Mouse (Mus musculus): Measurements from ENCODE around the gene Dcakd. TPM values are rescaled to one million over a fixed set of nuclear protein-coding genes. Genes with fewer than 3 reads are reported as not detected.
"Not testable (repeated sequence)": the region's sequence is repeated elsewhere in the genome, so short reads cannot be mapped to it uniquely, and the experiment has no call there.

The Dcakd gene
- polyA plus RNA-seq, 1 experiment from 2014 or later, result 182 TPM

- Histone ChIP-seq H3K4me1 (peaks cover 34% of the 10 kb centered on the region), H3K9me3 (replicated peaks) (no peaks in the 10 kb centered on the region), H3K36me3 (ENCODE audit: poor library complexity, severe bottlenecking) (peaks cover 9% of the 10 kb centered on the region), H3K4me3 (peak overlapping the region; percentile 39), H3K4me2 (peak overlapping the region; percentile 69), H3K9ac (peak overlapping the region; percentile 60), H3K27ac (no peak overlapping the region), H3K27me3 (peaks cover 45% of the 10 kb centered on the region)
- ATAC-seq, result no peak
- WGBS, result 6% methylated on average over 28 of the region's 28 CpGs
These were observed 38.4 kb downstream of the Dcakd start for GRCm38 (mm10) chr11:102989641-102990151.

GRCm38 (mm10) chr11:102985160-102985559 lies 43.0 kb downstream of the Dcakd start:
- H3K9me3 ChIP-seq (replicated peaks), result no peaks in the 10 kb centered on the region
- no peak for ATAC-seq
- H3K4me3 ChIP-seq, result no peak overlapping the region
- H3K4me1 ChIP-seq, result peaks cover 15% of the 10 kb centered on the region
- peaks cover 26% of the 10 kb centered on the region for H3K27me3 ChIP-seq
- H3K36me3 ChIP-seq (ENCODE audit: poor library complexity, severe bottlenecking), result no peaks in the 10 kb centered on the region
- H3K27ac ChIP-seq, result no peak overlapping the region
- H3K9ac ChIP-seq, result no peak overlapping the region
- WGBS, result 51% methylated on average over 6 of the region's 6 CpGs
- no peak overlapping the region for H3K4me2 ChIP-seq

- Histone ChIP-seq H3K27me3 (peaks cover 20% of the 10 kb centered on the region), H3K9me3 (replicated peaks) (no peaks in the 10 kb centered on the region), H3K27ac (no peak overlapping the region), H3K4me2 (no peak overlapping the region), H3K9ac (no peak overlapping the region), H3K4me1 (peaks cover 10% of the 10 kb centered on the region), H3K36me3 (ENCODE audit: poor library complexity, severe bottlenecking) (no peaks in the 10 kb centered on the region), H3K4me3 (no peak overlapping the region)
- ATAC-seq, result no peak
- 52% methylated on average over 4 of the region's 4 CpGs for WGBS
These were observed 43.5 kb downstream of the Dcakd start for GRCm38 (mm10) chr11:102984615-102985014.

GRCm38 (mm10) chr11:102984086-102984485 lies 44.0 kb downstream of the Dcakd start:
- WGBS, result 93% methylated on average over 9 of the region's 9 CpGs

GRCm38 (mm10) chr11:102981151-102981890 lies 46.8 kb downstream of the Dcakd start:
- H3K4me2 ChIP-seq, result no peak overlapping the region
- WGBS, result 70% methylated on average over 10 of the region's 10 CpGs
- ATAC-seq, result no peak

More at GRCm38 (mm10) chr11:102984086-102984485, 44.0 kb downstream of the Dcakd start:
- Histone ChIP-seq H3K27ac (no peak overlapping the region), H3K36me3 (ENCODE audit: poor library complexity, severe bottlenecking) (no peaks in the 10 kb centered on the region), H3K27me3 (peaks cover 15% of the 10 kb centered on the region), H3K9ac (no peak overlapping the region), H3K4me2 (no peak overlapping the region), H3K9me3 (replicated peaks) (no peaks in the 10 kb centered on the region), H3K4me3 (no peak overlapping the region), H3K4me1 (peaks cover 9% of the 10 kb centered on the region; the same call in 1 of the 2 replicates)
- ATAC-seq, result no peak

GRCm38 (mm10) chr11:102978052-102978666 lies 50.0 kb downstream of the Dcakd start:
- no peak for ATAC-seq
- no peak overlapping the region for H3K4me3 ChIP-seq
- 51% methylated on average over 6 of the region's 6 CpGs for WGBS
- H3K27me3 ChIP-seq, result peaks cover 3% of the 10 kb centered on the region; the same call in 1 of the 2 replicates
- no peak overlapping the region for H3K27ac ChIP-seq
- no peaks in the 10 kb centered on the region; the same call in 1 of the 2 replicates for H3K4me1 ChIP-seq
- no peaks in the 10 kb centered on the region for H3K36me3 ChIP-seq (ENCODE audit: poor library complexity, severe bottlenecking)
- H3K4me2 ChIP-seq, result no peak overlapping the region
- no peak overlapping the region for H3K9ac ChIP-seq
- H3K9me3 ChIP-seq (replicated peaks), result no peaks in the 10 kb centered on the region

More at GRCm38 (mm10) chr11:102981151-102981890, 46.8 kb downstream of the Dcakd start:
- H3K4me1 ChIP-seq, result peaks cover 9% of the 10 kb centered on the region; the same call in 1 of the 2 replicates
- no peaks in the 10 kb centered on the region for H3K9me3 ChIP-seq (replicated peaks)
- no peak overlapping the region for H3K9ac ChIP-seq
- H3K27ac ChIP-seq, result no peak overlapping the region
- no peak overlapping the region for H3K4me3 ChIP-seq
- H3K27me3 ChIP-seq, result peaks cover 3% of the 10 kb centered on the region; the same call in 1 of the 2 replicates
- no peaks in the 10 kb centered on the region for H3K36me3 ChIP-seq (ENCODE audit: poor library complexity, severe bottlenecking)

GRCm38 (mm10) chr11:102975966-102976365 lies 52.2 kb downstream of the Dcakd start:
- WGBS, result 82% methylated on average over 9 of the region's 9 CpGs

GRCm38 (mm10) chr11:102972326-102972725 lies 55.8 kb downstream of the Dcakd start:
- 70% methylated on average over 1 of the region's 1 CpGs for WGBS
- no peaks in the 10 kb centered on the region for H3K4me1 ChIP-seq
- H3K9me3 ChIP-seq (replicated peaks), result no peaks in the 10 kb centered on the region
- H3K4me3 ChIP-seq, result no peak overlapping the region
- H3K4me2 ChIP-seq, result no peak overlapping the region
- no peak overlapping the region for H3K9ac ChIP-seq
- H3K27ac ChIP-seq, result no peak overlapping the region
- 0 out of 2 replicates have a peak, but pooled peaks cover 11% of the 10 kb centered on the region for H3K27me3 ChIP-seq
- H3K36me3 ChIP-seq (ENCODE audit: poor library complexity, severe bottlenecking), result no peaks in the 10 kb centered on the region
- no peak for ATAC-seq

More at GRCm38 (mm10) chr11:102975966-102976365, 52.2 kb downstream of the Dcakd start:
- not testable (repeated sequence) for H3K9me3 ChIP-seq (replicated peaks); ATAC-seq; H3K4me1 ChIP-seq; H3K9ac ChIP-seq; H3K27me3 ChIP-seq; H3K36me3 ChIP-seq (ENCODE audit: poor library complexity, severe bottlenecking); H3K4me2 ChIP-seq; H3K27ac ChIP-seq; H3K4me3 ChIP-seq

GRCm38 (mm10) chr11:102971604-102972003 lies 56.5 kb downstream of the Dcakd start:
- no peak overlapping the region for H3K9ac ChIP-seq
- no peaks in the 10 kb centered on the region for H3K4me1 ChIP-seq
- 56% methylated on average over 5 of the region's 5 CpGs for WGBS
- H3K9me3 ChIP-seq (replicated peaks), result no peaks in the 10 kb centered on the region
- 0 out of 2 replicates have a peak, but pooled peaks cover 12% of the 10 kb centered on the region for H3K27me3 ChIP-seq
- no peak for ATAC-seq
- no peak overlapping the region for H3K4me3 ChIP-seq
- H3K4me2 ChIP-seq, result no peak overlapping the region
- H3K36me3 ChIP-seq (ENCODE audit: poor library complexity, severe bottlenecking), result no peaks in the 10 kb centered on the region
- H3K27ac ChIP-seq, result no peak overlapping the region

- Histone ChIP-seq H3K36me3 (ENCODE audit: poor library complexity, severe bottlenecking) (no peaks in the 10 kb centered on the region), H3K4me2 (peak overlapping the region; percentile 53; the same call in 1 of the 2 replicates), H3K27me3 (peaks cover 13% of the 10 kb centered on the region; the same call in 1 of the 2 replicates), H3K4me3 (no peak overlapping the region), H3K9me3 (replicated peaks) (no peaks in the 10 kb centered on the region), H3K4me1 (peaks cover 19% of the 10 kb centered on the region), H3K9ac (no peak overlapping the region), H3K27ac (no peak overlapping the region; the same call in 1 of the 2 replicates)
- no peak for ATAC-seq
- 78% methylated on average over 16 of the region's 16 CpGs for WGBS
These were observed 63.5 kb downstream of the Dcakd start for GRCm38 (mm10) chr11:102964547-102965091.

GRCm38 (mm10) chr11:102963855-102964546 lies 64.1 kb downstream of the Dcakd start:
- H3K27me3 ChIP-seq, result peaks cover 13% of the 10 kb centered on the region; the same call in 1 of the 2 replicates
- no peaks in the 10 kb centered on the region for H3K36me3 ChIP-seq (ENCODE audit: poor library complexity, severe bottlenecking)
- H3K4me1 ChIP-seq, result peaks cover 19% of the 10 kb centered on the region
- H3K4me3 ChIP-seq, result peak overlapping the region; percentile 20; the same call in 1 of the 2 replicates
- peak overlapping the region; percentile 89 for H3K27ac ChIP-seq
- ATAC-seq, result peak; percentile 52; the same call in 1 of the 2 replicates
- H3K9me3 ChIP-seq (replicated peaks), result no peaks in the 10 kb centered on the region
- 13% methylated on average over 24 of the region's 24 CpGs for WGBS
- H3K9ac ChIP-seq, result peak overlapping the region; percentile 55
- H3K4me2 ChIP-seq, result peak overlapping the region; percentile 53
